Mouse (Mus musculus) E14TG2a.4 (cell line): ENCODE data around the gene Fgf8.

Experiments
- CTCF ChIP-seq: conservative IDR thresholded peaks from 2 replicates; pipeline ENCODE4 v1.5.1; 2014; ENCODE audit warnings: low read length
- NANOG ChIP-seq: IDR thresholded peaks from 2 replicates; pipeline ENCODE4 v1.6.1; 2014; ENCODE audit warnings: borderline replicate concordance, low read length, mixed read lengths
- POU5F1 ChIP-seq: IDR thresholded peaks from 2 replicates; pipeline ENCODE4 v1.6.1; 2014; ENCODE audit warnings: low read length, borderline replicate concordance

DNA sequence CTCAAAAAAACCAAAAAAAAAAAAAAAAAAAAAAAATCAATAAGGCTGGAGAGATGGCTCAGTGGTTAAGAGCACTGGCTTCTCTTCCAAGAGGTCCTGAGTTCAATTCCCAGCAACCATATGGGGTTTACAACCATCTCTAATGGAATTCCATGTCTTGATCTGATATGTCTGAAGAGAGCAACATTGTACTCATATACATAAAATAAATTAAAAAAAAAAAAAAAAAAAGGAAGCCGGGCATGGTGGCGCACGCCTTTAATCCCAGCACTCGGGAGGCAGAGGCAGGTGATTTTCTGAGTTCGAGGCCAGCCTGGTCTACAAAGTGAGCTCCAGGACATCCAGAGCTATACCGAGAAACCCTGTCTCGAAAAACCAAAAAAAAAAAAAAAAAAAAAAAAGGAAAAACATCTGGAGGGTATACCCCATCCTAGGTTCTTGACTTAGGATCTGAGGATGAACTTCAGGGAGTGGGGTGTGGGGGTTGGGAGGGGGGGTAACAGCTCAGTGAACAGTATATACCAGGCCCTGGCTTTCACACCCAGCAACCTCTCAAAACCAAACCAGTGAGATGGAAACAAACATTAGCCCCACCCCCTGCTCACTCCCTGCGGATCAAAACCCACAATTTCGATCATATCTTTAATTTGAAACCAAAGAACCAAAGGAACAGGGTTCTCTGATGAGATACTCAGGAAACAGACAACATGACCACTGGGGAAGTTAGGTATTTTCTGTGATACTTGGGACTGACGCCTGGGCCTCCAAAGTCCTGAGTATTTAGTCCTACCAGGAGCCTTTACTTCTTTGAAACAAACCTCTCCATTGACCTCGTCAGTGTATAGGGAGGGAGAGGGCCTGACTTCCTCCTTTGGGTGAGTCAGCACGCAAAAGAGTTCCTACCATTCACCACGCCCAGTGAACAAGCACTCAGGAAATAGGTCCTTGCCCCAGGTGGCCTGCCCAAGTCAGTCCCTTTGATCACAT, 47.5 kb upstream of the Fgf8 start:
- TF ChIP-seq CTCF (no peak), NANOG (no peak), POU5F1 (no peak)
